Mouse (Mus musculus) CH12.LX (cell line): ENCODE data around the gene Rtl8a. TPM values are rescaled to one million over a fixed set of nuclear protein-coding genes. Genes with fewer than 3 reads are reported as not detected.
"Not testable (repeated sequence)": the region's sequence is repeated elsewhere in the genome, so short reads cannot be mapped to it uniquely, and the experiment has no call there.

Source experiments
- DNase-seq: peaks from one replicate; pipeline ENCODE4 v3.0.0-alpha.2; 2013; ENCODE audit errors: extremely low read depth
- H3K27ac ChIP-seq: 2 replicates; pipeline ENCODE4 v1.5.1; 2012; ENCODE audit warnings: low read depth, mild to moderate bottlenecking, control low read depth, moderate library complexity; ENCODE audit not compliant: insufficient read depth
- H3K27me3 ChIP-seq: replicated peaks from 2 replicates; pipeline ENCODE3; 2012; ENCODE audit warnings: inconsistent platforms
- H3K36me3 ChIP-seq, 2 experiments: replicated peaks in 1 of 2; 2 replicates each; pipeline versions ENCODE3 to v1.6.1; 2012; ENCODE audit warnings: inconsistent platforms in 1 of 2, low read length in 1 of 2, mild to moderate bottlenecking in 1 of 2, mixed read lengths in 1 of 2, moderate library complexity in 1 of 2; ENCODE audit not compliant: control insufficient read depth in 1 of 2, insufficient read depth in 1 of 2
- H3K4me1 ChIP-seq, 2 experiments: 2 replicates each; pipeline ENCODE4 v1.6.1; 2012; ENCODE audit warnings: inconsistent platforms in 1 of 2, moderate library complexity in 1 of 2; ENCODE audit not compliant: insufficient read depth in 2 of 2, control insufficient read depth in 1 of 2
- H3K4me2 ChIP-seq: 2 replicates; pipeline ENCODE4 v1.6.1; 2012; ENCODE audit warnings: low read depth, mild to moderate bottlenecking, control low read depth; ENCODE audit not compliant: poor library complexity, insufficient read depth, severe bottlenecking
- H3K4me3 ChIP-seq, 3 experiments: fragments of 150-350 bp in 1 of 3; sonication (generic) in 1 of 3; replicated peaks in 1 of 3; 2 replicates each; pipeline versions ENCODE3 to v1.5.1; 2011 to 2012; ENCODE audit warnings: low read depth in 2 of 3, low read length in 2 of 3, mild to moderate bottlenecking in 2 of 3, moderate library complexity in 2 of 3, control low read depth in 1 of 3, improper control_type of control experiment in 1 of 3, inconsistent platforms in 1 of 3, mixed read lengths in 1 of 3; ENCODE audit not compliant: poor library complexity in 1 of 3
- H3K79me2 ChIP-seq: replicated peaks from 2 replicates; pipeline ENCODE4 v1.6.1; 2012; ENCODE audit warnings: mild to moderate bottlenecking, moderate library complexity; ENCODE audit not compliant: control insufficient read depth, poor library complexity, insufficient read depth, severe bottlenecking; ENCODE audit errors: extremely low read depth
- H3K9ac ChIP-seq: 2 replicates; pipeline ENCODE4 v1.6.1; 2012; ENCODE audit warnings: low read depth, mild to moderate bottlenecking, control low read depth, moderate library complexity; ENCODE audit not compliant: insufficient read depth
- H3K9me3 ChIP-seq: replicated peaks from 2 replicates; pipeline ENCODE3; 2012; ENCODE audit warnings: low read length, inconsistent platforms, mixed read lengths
- CHD2 ChIP-seq: IDR thresholded peaks from 2 replicates; pipeline ENCODE4 v1.6.1; 2011; ENCODE audit warnings: low read length, improper control_type of control experiment
- CTCF ChIP-seq, 2 experiments: IDR thresholded peaks in 1 of 2; conservative IDR thresholded peaks in 1 of 2; 2 replicates each; pipeline ENCODE4 v1.5.1; 2011 to 2012; ENCODE audit warnings: low read depth in 2 of 2, low read length in 2 of 2, improper control_type of control experiment in 1 of 2, inconsistent platforms in 1 of 2, mild to moderate bottlenecking in 1 of 2, moderate library complexity in 1 of 2
- MEF2A ChIP-seq: IDR thresholded peaks from 2 replicates; pipeline ENCODE4 v1.6.1; 2014; ENCODE audit warnings: low read depth, mild to moderate bottlenecking, inconsistent platforms, low read length, improper control_type of control experiment, borderline replicate concordance
- PAX5 ChIP-seq: IDR thresholded peaks from 2 replicates; pipeline ENCODE4 v1.6.1; 2012; ENCODE audit warnings: low read length, inconsistent platforms, mixed read lengths
- POLR2AphosphoS2 ChIP-seq: IDR thresholded peaks from 2 replicates; pipeline ENCODE4 v1.6.1; 2011; ENCODE audit warnings: low read depth, low read length, improper control_type of control experiment
- RAD21 ChIP-seq: IDR thresholded peaks from 2 replicates; pipeline ENCODE4 v1.6.1; 2011; ENCODE audit warnings: low read depth, mild to moderate bottlenecking, low read length, improper control_type of control experiment, moderate library complexity
- ZKSCAN1 ChIP-seq: IDR thresholded peaks from 2 replicates; pipeline ENCODE4 v1.6.1; 2012; ENCODE audit warnings: low read depth, inconsistent platforms, low read length, improper control_type of control experiment, borderline replicate concordance
- dilution Hi-C: fragments of 300-500 bp; cut with MboI; formaldehyde crosslinking; loops from 2 replicates; pipeline ENCODE4 v1.14.3; 2020; ENCODE audit warnings: low sequenced_read_pairs; ENCODE audit not compliant: extremely low pct_unique_long_range_greater_than_20kb, extremely low pct_ligation_motif_present
- in situ Hi-C: fragments of 300-500 bp; cut with MboI; formaldehyde crosslinking; loops from 3 replicates; pipeline ENCODE4 v1.14.3; 2019; ENCODE audit warnings: low sequenced_read_pairs, low pct_ligation_motif_present, low pct_unique_long_range_greater_than_20kb, mixed read lengths
- polyA plus RNA-seq: library from polyadenylated mRNA; unstranded; fragments of >175 nt; gene quantifications from 2 replicates; pipeline ENCODE4 v1.2.1, GENCODE M21; 2012; ENCODE audit warnings: low read depth; ENCODE audit not compliant: insufficient read length
- total RNA-seq, 2 experiments: library from RNA; depleted of rRNA; stranded (reverse); fragments of 300-350 nt in 1 of 2; fragments of >200 nt in 1 of 2; gene quantifications; 2 replicates each; pipeline ENCODE4 v1.2.3; 2012 to 2014

The Rtl8a gene
- total and polyA plus RNA-seq, 3 experiments, result 0.21 to 0.80 TPM; not detected in 1

GRCm38 (mm10) chrX:53652917-53653316, 9.4 kb upstream of the Rtl8a start:
- H3K79me2 ChIP-seq, H3K9ac ChIP-seq, H3K4me3 ChIP-seq, H3K9me3 ChIP-seq, H3K27me3 ChIP-seq, H3K27ac ChIP-seq, H3K4me1 ChIP-seq, in situ Hi-C loops, dilution Hi-C loops, H3K4me2 ChIP-seq, DNase-seq, H3K36me3 ChIP-seq: not testable (repeated sequence)

DNA sequence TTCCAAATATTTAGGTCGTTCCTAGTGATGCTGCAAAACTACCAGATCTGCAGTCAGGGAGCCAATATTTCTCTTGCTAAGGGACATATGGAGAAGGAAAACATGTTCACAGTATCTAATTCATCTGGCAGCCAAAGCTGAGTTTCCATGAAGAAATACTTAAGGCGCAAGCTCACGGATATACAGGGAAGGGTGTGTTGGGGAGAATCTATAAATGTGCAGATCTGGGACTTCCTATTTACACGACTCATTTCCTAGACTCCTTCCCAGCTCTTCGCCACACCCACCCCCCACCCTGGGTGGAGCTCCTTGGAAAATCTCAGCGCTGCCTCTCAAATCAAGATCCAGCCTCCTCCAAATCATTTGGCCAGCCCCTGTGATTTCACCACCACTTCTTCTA, 2.4 kb upstream of the Rtl8a start:
- Histone ChIP-seq H3K4me2 (no peak overlapping the region), H3K4me1 (no peaks in the 10 kb centered on the region), H3K9me3 (no peaks in the 10 kb centered on the region), H3K4me3 (no peak overlapping the region), H3K27ac (no peak overlapping the region), H3K36me3 (no peaks in the 10 kb centered on the region), H3K9ac (no peak overlapping the region), H3K27me3 (no peaks in the 10 kb centered on the region), H3K79me2 (no peaks in the 10 kb centered on the region)
- DNase-seq, result no peak
- dilution Hi-C loops (no loop called here), in situ Hi-C loops (no loop called here)
- TF ChIP-seq CTCF (conservative IDR thresholded peaks at IDR 0.05 in 1 of 2, IDR thresholded peaks at IDR 0.05 in 1 of 2; ENCODE audit: low read depth in 2 of 2, low read length in 2 of 2), result no peak
- no peak for TF ChIP-seq MEF2A
- TF ChIP-seq PAX5, result no peak
- no peak for TF ChIP-seq POLR2AphosphoS2
- TF ChIP-seq RAD21, result no peak
- TF ChIP-seq ZKSCAN1, result no peak
- TF ChIP-seq CHD2, result no peak

DNA sequence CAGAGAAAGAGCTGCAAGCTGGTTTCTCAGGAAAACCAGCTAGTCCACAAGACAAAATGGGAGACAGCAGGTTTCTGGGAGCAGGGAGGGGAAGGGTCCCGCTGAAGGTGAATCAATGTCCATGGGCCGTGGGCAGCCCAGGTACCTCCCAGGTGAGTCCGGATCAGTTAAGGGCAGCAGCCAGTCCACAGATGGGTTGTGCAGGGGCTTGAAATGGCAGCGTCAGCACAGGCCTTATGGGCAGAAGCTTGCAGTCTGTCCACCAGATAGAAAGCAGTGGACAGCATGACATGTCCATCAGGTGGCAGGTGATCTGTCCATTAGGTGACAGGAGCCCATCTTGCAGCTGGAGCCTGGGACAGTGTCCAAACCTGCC, 890 bp downstream of the Rtl8a start:
- H3K9me3 ChIP-seq, H3K4me2 ChIP-seq, H3K36me3 ChIP-seq, H3K27me3 ChIP-seq, H3K4me1 ChIP-seq, H3K9ac ChIP-seq, DNase-seq, in situ Hi-C loops, H3K79me2 ChIP-seq, H3K4me3 ChIP-seq, dilution Hi-C loops, H3K27ac ChIP-seq: not testable (repeated sequence)

- H3K9ac ChIP-seq, H3K4me2 ChIP-seq, DNase-seq, H3K36me3 ChIP-seq, H3K4me3 ChIP-seq, in situ Hi-C loops, H3K9me3 ChIP-seq, H3K4me1 ChIP-seq, H3K27ac ChIP-seq, H3K79me2 ChIP-seq, dilution Hi-C loops, H3K27me3 ChIP-seq: not testable (repeated sequence)
Measured at GRCm38 (mm10) chrX:53638107-53638506, 5.4 kb downstream of the Rtl8a start.

GRCm38 (mm10) chrX:53611395-53611794, 32.1 kb downstream of the Rtl8a start:
- H3K36me3 ChIP-seq, H3K9ac ChIP-seq, H3K4me1 ChIP-seq, H3K9me3 ChIP-seq, H3K27me3 ChIP-seq, H3K27ac ChIP-seq, H3K4me2 ChIP-seq, H3K79me2 ChIP-seq, dilution Hi-C loops, in situ Hi-C loops, DNase-seq, H3K4me3 ChIP-seq: not testable (repeated sequence)
